Mouse (Mus musculus) right cerebral cortex, postnatal 36 days (tissue): ENCODE data around the gene Gm14322.
"Not testable (repeated sequence)": the region's sequence is repeated elsewhere in the genome, so short reads cannot be mapped to it uniquely, and the experiment has no call there.

Experiments used
- DNase-seq, 2 experiments: peaks; one replicate each; pipeline ENCODE4 v3.0.0; 2022; ENCODE audit warnings: low spot score in 2 of 2, mixed read lengths in 1 of 2

Gene Gm14322

DNA sequence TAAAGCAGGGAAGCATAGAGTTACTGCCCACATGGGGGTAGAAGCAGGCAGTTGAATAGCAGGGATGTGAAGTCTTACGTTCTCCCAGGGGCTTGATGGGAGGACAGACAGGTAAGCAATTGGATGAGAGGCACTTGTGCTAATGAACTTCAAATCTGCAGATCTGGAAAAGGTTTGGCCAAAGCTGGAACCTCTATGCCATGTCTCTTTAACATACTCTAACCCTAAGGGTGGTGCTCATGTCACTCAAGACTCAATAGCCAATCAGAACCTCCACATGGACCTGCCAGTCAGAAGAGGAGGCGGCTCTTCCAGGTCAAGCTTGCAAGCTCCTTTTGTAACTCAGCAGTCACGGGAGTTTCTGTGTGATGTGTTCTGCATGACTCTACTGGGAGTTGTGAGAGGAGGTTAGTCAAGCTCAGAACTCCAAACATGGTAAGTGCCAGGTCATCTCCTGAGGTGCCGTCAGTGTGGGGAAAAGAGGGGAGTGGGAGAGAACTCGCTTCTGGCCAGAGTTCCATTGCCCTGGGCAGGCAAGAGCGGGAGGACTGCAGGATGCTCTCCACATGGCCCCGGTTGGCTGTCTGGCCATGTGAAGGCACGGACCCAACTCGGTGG, at the start of gene Gm14322:
Gene Gm14322, plus strand, starts transcription at position 348 of the 618 bp plus-strand sequence.
- DNase-seq, result peak; percentile 24 to 50

DNA sequence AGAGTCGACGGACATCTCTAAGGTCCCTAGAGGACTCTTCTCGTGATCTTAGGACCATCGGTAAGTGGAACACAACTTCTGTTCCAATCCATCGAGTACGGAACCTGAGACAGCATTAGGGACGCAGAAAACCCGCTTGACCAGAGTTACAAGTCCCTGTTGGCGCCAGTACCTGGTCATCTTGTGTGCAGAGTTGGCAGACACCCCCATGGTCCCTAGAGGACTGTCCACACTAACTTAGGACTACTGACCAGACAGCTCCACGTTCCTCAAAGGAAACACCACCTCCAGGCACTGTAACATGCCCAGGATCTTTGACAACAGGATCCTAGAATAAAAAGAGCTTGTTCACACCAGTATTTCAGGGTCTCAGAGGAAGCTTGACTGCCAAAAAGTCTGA, 17.6 kb upstream of the Gm14322 start:
- DNase-seq, result not testable (repeated sequence)

DNA sequence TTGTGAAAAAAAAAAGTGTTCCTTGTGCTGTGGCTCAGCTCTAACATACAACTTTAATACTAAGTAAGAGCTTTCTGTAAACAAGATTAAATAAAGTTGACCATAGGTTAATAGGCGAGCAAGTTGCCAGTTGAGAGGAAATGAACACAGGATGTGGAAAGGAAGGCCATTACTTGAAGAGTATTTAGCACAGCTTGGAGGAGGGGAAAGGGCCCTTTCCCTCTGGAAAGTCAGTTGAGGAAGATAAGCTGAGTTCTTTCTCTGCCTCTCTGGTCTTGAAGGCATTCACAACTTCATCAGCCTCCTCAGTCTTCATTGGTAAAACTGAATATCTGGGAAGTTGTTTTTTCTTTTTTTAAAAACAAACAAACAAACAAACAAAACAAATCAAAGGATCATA, 28.3 kb downstream of the Gm14322 start:
- DNase-seq, result not testable (repeated sequence)

DNA sequence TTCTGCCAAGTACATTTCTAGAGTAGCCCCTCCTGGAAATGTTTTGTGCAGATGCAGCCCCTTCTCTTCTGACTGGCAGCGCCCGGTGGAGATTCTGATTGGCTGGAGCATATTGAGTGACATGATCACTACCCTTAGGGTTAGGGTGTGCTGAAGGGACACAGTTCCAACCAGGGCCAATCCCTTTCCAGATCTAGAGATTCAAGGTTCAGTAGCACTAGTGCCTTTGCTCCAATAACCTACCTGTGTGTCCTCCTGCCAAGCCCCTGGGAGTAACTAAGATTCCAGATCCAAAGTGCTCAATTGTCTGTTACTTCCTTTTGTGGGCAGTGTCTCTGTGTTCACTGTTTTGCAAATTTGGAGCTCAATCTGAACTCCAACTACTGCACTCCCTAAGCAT, 47.1 kb downstream of the Gm14322 start:
- DNase-seq, result not testable (repeated sequence)
